Mouse (Mus musculus) myocyte (in vitro differentiated cells): Measurements from ENCODE around the gene Ovol2. TPM values are rescaled to one million over a fixed set of nuclear protein-coding genes. Genes with fewer than 3 reads are reported as not detected.

Source experiments
- H3K27me3 ChIP-seq: one replicate; pipeline ENCODE4 v1.6.1; 2011; ENCODE audit not compliant: control insufficient read depth, insufficient read depth, insufficient read length
- H3K36me3 ChIP-seq: one replicate; pipeline ENCODE4 v1.6.1; 2011; ENCODE audit not compliant: control insufficient read depth, insufficient read depth
- H3K4me2 ChIP-seq: one replicate; pipeline ENCODE4 v1.6.1; 2011; ENCODE audit warnings: low read depth, control low read depth
- H3K4me3 ChIP-seq: one replicate; pipeline ENCODE4 v1.5.1; 2011; ENCODE audit warnings: mild to moderate bottlenecking, control low read depth, moderate library complexity
- H3K79me2 ChIP-seq: one replicate; pipeline ENCODE4 v1.6.1; 2011; ENCODE audit not compliant: control insufficient read depth, insufficient read depth
- H3ac ChIP-seq: one replicate; pipeline ENCODE4 v1.6.1; 2011; ENCODE audit not compliant: control insufficient read depth, insufficient read length
- CEBPB ChIP-seq: IDR thresholded peaks from 2 replicates; pipeline ENCODE4 v1.6.1; 2011; ENCODE audit warnings: mild to moderate bottlenecking, moderate library complexity; ENCODE audit not compliant: poor library complexity, insufficient read depth, severe bottlenecking
- E2F4 ChIP-seq: IDR thresholded peaks from one replicate; pipeline ENCODE4 v1.6.1; 2011; ENCODE audit warnings: mild to moderate bottlenecking, control low read depth, moderate library complexity; ENCODE audit not compliant: insufficient read depth
- MAX ChIP-seq: IDR thresholded peaks from one replicate; pipeline ENCODE4 v1.6.1; 2011; ENCODE audit warnings: low read depth, mild to moderate bottlenecking, control low read depth
- MYOD1 ChIP-seq, 3 experiments: IDR thresholded peaks; one replicate each; pipeline ENCODE4 v1.6.1; 2011; ENCODE audit warnings: control low read depth in 2 of 3, low read depth in 2 of 3, mild to moderate bottlenecking in 2 of 3, moderate library complexity in 1 of 3; ENCODE audit not compliant: insufficient read length in 2 of 3, control insufficient read depth in 1 of 3
- MYOG ChIP-seq, 3 experiments: IDR thresholded peaks; one replicate each; pipeline ENCODE4 v1.6.1; 2011; ENCODE audit warnings: control low read depth in 2 of 3, low read depth in 2 of 3, mild to moderate bottlenecking in 2 of 3; ENCODE audit not compliant: insufficient read length in 2 of 3, control insufficient read depth in 1 of 3, insufficient read depth in 1 of 3
- POLR2A ChIP-seq: IDR thresholded peaks from one replicate; pipeline ENCODE4 v1.6.1; 2011; ENCODE audit warnings: low read depth, mild to moderate bottlenecking, control low read depth, moderate library complexity; ENCODE audit not compliant: insufficient read length
- POLR2AphosphoS2 ChIP-seq: IDR thresholded peaks from one replicate; pipeline ENCODE4 v1.6.1; 2011; ENCODE audit warnings: low read depth, control low read depth; ENCODE audit not compliant: insufficient read length
- REST ChIP-seq: IDR thresholded peaks from one replicate; pipeline ENCODE4 v1.6.1; 2011; ENCODE audit warnings: mild to moderate bottlenecking, control low read depth, moderate library complexity; ENCODE audit not compliant: insufficient read depth, insufficient read length
- SRF ChIP-seq: IDR thresholded peaks from one replicate; pipeline ENCODE4 v1.6.1; 2011; ENCODE audit warnings: low read depth; ENCODE audit not compliant: control insufficient read depth, insufficient read length
- TCF12 ChIP-seq: IDR thresholded peaks from one replicate; pipeline ENCODE4 v1.6.1; 2011; ENCODE audit warnings: mild to moderate bottlenecking, control low read depth; ENCODE audit not compliant: poor library complexity, insufficient read depth, severe bottlenecking
- TCF3 ChIP-seq: IDR thresholded peaks from one replicate; pipeline ENCODE4 v1.6.1; 2011; ENCODE audit warnings: low read depth, control low read depth; ENCODE audit not compliant: insufficient read length
- USF1 ChIP-seq: IDR thresholded peaks from one replicate; pipeline ENCODE4 v1.6.1; 2011; ENCODE audit warnings: low read depth, mild to moderate bottlenecking, control low read depth, moderate library complexity
- polyA plus RNA-seq: library from polyadenylated mRNA; unstranded; fragments of >200 nt; fragmentation: generic; extraction: Trizol; gene quantifications from one replicate; pipeline ENCODE4 v1.2.1, GENCODE M21; 2012; ENCODE audit warnings: missing spikeins

Ovol2 gene
- polyA plus RNA-seq, 1 experiment = not detected

- Histone ChIP-seq H3K27me3 (no peaks in the 10 kb centered on the region), H3K36me3 (peaks cover 9% of the 10 kb centered on the region), H3K4me2 (no peak overlapping the region), H3K4me3 (no peak overlapping the region), H3ac (no peak overlapping the region), H3K79me2 (peaks cover 26% of the 10 kb centered on the region)
- no peak for TF ChIP-seq REST
- TF ChIP-seq TCF12 = no peak
- TF ChIP-seq POLR2AphosphoS2 = no peak
- no peak for TF ChIP-seq MYOG (IDR thresholded peaks at IDR 0.05; ENCODE audit: control insufficient read depth in 1 of 3, insufficient read depth in 1 of 3, insufficient read length in 2 of 3, low read depth in 2 of 3)
- TF ChIP-seq CEBPB = no peak
- TF ChIP-seq MAX = no peak
- no peak for TF ChIP-seq TCF3
- TF ChIP-seq USF1 = no peak
- TF ChIP-seq MYOD1 (IDR thresholded peaks at IDR 0.05; ENCODE audit: control insufficient read depth in 1 of 3, insufficient read length in 2 of 3, low read depth in 2 of 3) = no peak
- TF ChIP-seq POLR2A = no peak
- no peak for TF ChIP-seq E2F4
- TF ChIP-seq SRF = no peak
Observed at GRCm38 (mm10) chr2:144371566-144371965, 39.6 kb upstream of the Ovol2 start.

- Histone ChIP-seq H3K27me3 (no peaks in the 10 kb centered on the region), H3K36me3 (peaks cover 6% of the 10 kb centered on the region), H3K4me3 (peak overlapping the region; percentile 83), H3K79me2 (peaks cover 26% of the 10 kb centered on the region), H3K4me2 (peak overlapping the region; percentile 76), H3ac (peak overlapping the region; percentile 33)
- TF ChIP-seq MAX = no peak
- TF ChIP-seq E2F4 = no peak
- TF ChIP-seq MYOG (IDR thresholded peaks at IDR 0.05; ENCODE audit: control insufficient read depth in 1 of 3, insufficient read depth in 1 of 3, insufficient read length in 2 of 3, low read depth in 2 of 3) = no peak
- TF ChIP-seq TCF3 = no peak
- no peak for TF ChIP-seq REST
- no peak for TF ChIP-seq MYOD1 (IDR thresholded peaks at IDR 0.05; ENCODE audit: control insufficient read depth in 1 of 3, insufficient read length in 2 of 3, low read depth in 2 of 3)
- TF ChIP-seq USF1 = no peak
- no peak for TF ChIP-seq POLR2AphosphoS2
- no peak for TF ChIP-seq TCF12
- TF ChIP-seq POLR2A = no peak
- TF ChIP-seq SRF = no peak
- no peak for TF ChIP-seq CEBPB
Observed at GRCm38 (mm10) chr2:144369511-144369910, 37.6 kb upstream of the Ovol2 start.

GRCm38 (mm10) chr2:144369020-144369421, 37.1 kb upstream of the Ovol2 start:
- peaks cover 2% of the 10 kb centered on the region for H3K36me3 ChIP-seq
- no peaks in the 10 kb centered on the region for H3K27me3 ChIP-seq
- peaks cover 26% of the 10 kb centered on the region for H3K79me2 ChIP-seq
- H3K4me2 ChIP-seq = peak overlapping the region; percentile 76
- H3ac ChIP-seq = peak overlapping the region; percentile 33
- TF ChIP-seq USF1 (peak; percentile 66), SRF (no peak), TCF12 (no peak), POLR2A (peak; percentile 77), MAX (no peak), TCF3 (peak; percentile 50), POLR2AphosphoS2 (peak; percentile 63), MYOG (IDR thresholded peaks at IDR 0.05; ENCODE audit: control insufficient read depth in 1 of 3, insufficient read depth in 1 of 3, insufficient read length in 2 of 3, low read depth in 2 of 3) (peak; percentile 43 to 95 (median 91)), REST (no peak), E2F4 (no peak), CEBPB (no peak), MYOD1 (IDR thresholded peaks at IDR 0.05; ENCODE audit: control insufficient read depth in 1 of 3, insufficient read length in 2 of 3, low read depth in 2 of 3) (peak in 2 of 3 experiments; percentile 93 to 94)
- H3K4me3 ChIP-seq = peak overlapping the region; percentile 83

GRCm38 (mm10) chr2:144368400-144369019, 36.6 kb upstream of the Ovol2 start, which contains the start of the genes Kat14 and Pet117:
TSS of gene Kat14 (plus strand) at chr2:144368983.
TSS of gene Pet117 (plus strand) at chr2:144368996.
- Histone ChIP-seq H3K27me3 (no peaks in the 10 kb centered on the region), H3K4me2 (peak within 1 kb of the TSS; percentile 96), H3K79me2 (peaks cover 26% of the 10 kb centered on the region), H3K36me3 (no peaks in the 10 kb centered on the region), H3K4me3 (peak within 1 kb of the TSS; percentile 83), H3ac (peak within 1 kb of the TSS; percentile 33)
- TF ChIP-seq USF1 = no peak
- TF ChIP-seq SRF = peak; percentile 83

- no peak overlapping the region for H3K4me3 ChIP-seq
- no peak overlapping the region for H3ac ChIP-seq
- H3K79me2 ChIP-seq = no peaks in the 10 kb centered on the region
- no peak overlapping the region for H3K4me2 ChIP-seq
- peaks cover 9% of the 10 kb centered on the region for H3K27me3 ChIP-seq
- H3K36me3 ChIP-seq = no peaks in the 10 kb centered on the region
- no peak for TF ChIP-seq TCF12
- no peak for TF ChIP-seq TCF3
- TF ChIP-seq MYOD1 (IDR thresholded peaks at IDR 0.05; ENCODE audit: control insufficient read depth in 1 of 3, insufficient read length in 2 of 3, low read depth in 2 of 3) = no peak
- no peak for TF ChIP-seq POLR2A
- TF ChIP-seq SRF = no peak
- no peak for TF ChIP-seq CEBPB
- TF ChIP-seq MYOG (IDR thresholded peaks at IDR 0.05; ENCODE audit: control insufficient read depth in 1 of 3, insufficient read depth in 1 of 3, insufficient read length in 2 of 3, low read depth in 2 of 3) = no peak
- no peak for TF ChIP-seq REST
- no peak for TF ChIP-seq USF1
Observed at GRCm38 (mm10) chr2:144352843-144353242, 20.9 kb upstream of the Ovol2 start.
